Mouse (Mus musculus): ENCODE measurements at regions not wholly inside any gene's neighbourhood (a gene's known extent, or its start where the extent isn't known, plus 50 kb on each side); places are given as distances from the start of the nearest gene placed in this dataset.

DNA sequence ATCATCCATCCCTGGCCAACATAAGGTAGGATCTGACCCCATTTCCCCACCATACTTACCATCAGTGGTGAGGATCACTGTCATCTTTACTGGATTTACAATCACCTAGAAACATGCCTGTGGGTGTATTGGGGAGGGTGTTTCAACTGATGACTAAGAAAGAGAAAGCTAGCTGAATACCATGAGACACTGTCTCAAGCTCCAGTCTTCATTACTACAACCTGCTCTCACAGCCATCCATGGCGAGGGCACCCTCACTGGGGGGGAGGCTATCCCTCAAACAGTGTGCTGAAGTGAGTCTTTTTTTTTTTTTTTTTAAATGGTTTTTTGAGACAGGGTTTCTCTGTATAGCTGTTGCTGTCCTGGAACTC, 154.9 kb downstream of the Qrsl1 start:
- TF ChIP-seq CTCF (conservative IDR thresholded peaks at IDR 0.05 in 1 of 2, IDR thresholded peaks at IDR 0.05 in 1 of 2; ENCODE audit: low read depth in 2 of 2, low read length in 2 of 2) (no peak), MAFK (IDR thresholded peaks at IDR 0.05; ENCODE audit: insufficient replicate concordance, low read length) (no peak)
